Mouse (Mus musculus): ENCODE results near the gene Il17re. TPM values are rescaled to one million over a fixed set of nuclear protein-coding genes. Genes with fewer than 3 reads are reported as not detected.
A peak's percentile ranks its signal among the peaks of the same experiment; 100 is the strongest.

The Il17re gene
- polyA plus RNA-seq, 1 experiment from 2014 or later, result 12.0 TPM

DNA sequence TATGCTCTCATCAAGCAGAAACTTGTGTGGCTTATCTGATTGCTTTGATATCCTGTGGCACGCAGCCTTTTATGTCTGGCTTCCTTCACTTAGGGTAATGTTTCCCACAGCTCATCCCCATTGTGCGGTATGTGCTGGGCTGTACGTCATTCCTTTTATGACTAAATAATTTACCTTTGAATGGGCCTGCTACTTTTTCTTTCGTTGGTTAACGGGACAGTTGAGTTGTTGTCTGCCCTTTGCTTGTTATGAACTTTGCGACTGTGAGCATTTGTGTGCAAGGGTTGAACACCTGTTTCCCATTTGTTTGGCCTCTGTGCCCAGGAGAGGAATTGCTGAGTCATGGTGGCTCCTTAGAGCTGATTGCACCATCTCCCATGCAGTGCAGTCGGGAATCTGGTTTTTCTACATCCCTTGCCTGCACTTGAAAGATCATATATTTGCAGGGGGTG, 28.9 kb downstream of the Il17re start:
- Histone ChIP-seq H3K4me1 (ENCODE audit: insufficient read depth) (no peaks in the 10 kb centered on the region), H3K4me2 (no peak overlapping the region), H3K9ac (no peak overlapping the region), H3K9me3 (ENCODE audit: low read depth, low read length) (no peaks in the 10 kb centered on the region), H3K36me3 (ENCODE audit: insufficient read depth) (0 out of 2 replicates have a peak, but pooled peaks cover 3% of the 10 kb centered on the region), H3K4me3 (ENCODE audit: low read depth, low read length) (no peak overlapping the region), H3K27ac (ENCODE audit: low read depth) (no peak overlapping the region), H3K27me3 (ENCODE audit: insufficient read depth, low read length) (peaks cover 8% of the 10 kb centered on the region)
- ATAC-seq (ENCODE audit: insufficient read depth) (no peak), DNase-seq (peak; percentile 52)
- no peak for TF ChIP-seq CTCF (IDR thresholded peaks at IDR 0.05; ENCODE audit: low read depth)
- WGBS, result 47% methylated on average over 7 of the region's 7 CpGs

DNA sequence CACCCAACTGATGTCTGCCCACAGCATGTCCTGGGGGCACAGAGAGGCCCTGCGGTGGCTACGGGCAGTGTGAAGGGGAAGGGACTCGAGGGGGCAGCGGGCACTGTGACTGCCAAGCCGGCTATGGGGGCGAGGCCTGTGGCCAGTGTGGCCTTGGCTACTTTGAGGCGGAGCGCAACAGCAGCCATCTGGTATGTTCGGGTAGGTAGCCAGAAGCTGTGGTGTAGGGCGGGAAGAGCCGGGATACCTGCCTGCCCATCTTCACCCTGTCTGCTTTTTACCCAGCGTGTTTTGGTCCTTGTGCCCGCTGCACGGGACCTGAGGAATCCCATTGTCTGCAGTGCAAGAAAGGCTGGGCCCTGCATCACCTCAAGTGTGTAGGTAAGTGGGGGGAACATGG, 31.1 kb downstream of the Il17re start:
- Histone ChIP-seq H3K4me2 (no peak overlapping the region), H3K9me3 (ENCODE audit: low read depth, low read length) (no peaks in the 10 kb centered on the region), H3K27ac (ENCODE audit: low read depth) (no peak overlapping the region), H3K4me3 (ENCODE audit: low read depth, low read length) (no peak overlapping the region), H3K4me1 (ENCODE audit: insufficient read depth) (no peaks in the 10 kb centered on the region), H3K36me3 (ENCODE audit: insufficient read depth) (0 out of 2 replicates have a peak, but pooled peaks cover 3% of the 10 kb centered on the region), H3K27me3 (ENCODE audit: insufficient read depth, low read length) (0 out of 2 replicates have a peak, but pooled peaks cover 2% of the 10 kb centered on the region), H3K9ac (no peak overlapping the region)
- ATAC-seq (ENCODE audit: insufficient read depth) (no peak), DNase-seq (no peak)
- 89% methylated on average over 14 of the region's 14 CpGs for WGBS
- TF ChIP-seq CTCF (IDR thresholded peaks at IDR 0.05; ENCODE audit: low read depth), result no peak

- H3K4me1 ChIP-seq (ENCODE audit: insufficient read depth), result no peaks in the 10 kb centered on the region
- H3K4me3 ChIP-seq (ENCODE audit: low read depth, low read length), result no peak overlapping the region
- no peak overlapping the region for H3K27ac ChIP-seq (ENCODE audit: low read depth)
- no peak for ATAC-seq (ENCODE audit: insufficient read depth)
- H3K36me3 ChIP-seq (ENCODE audit: insufficient read depth), result 0 out of 2 replicates have a peak, but pooled peaks cover 3% of the 10 kb centered on the region
- H3K9ac ChIP-seq, result no peak overlapping the region
- no peak for DNase-seq
- no peaks in the 10 kb centered on the region for H3K9me3 ChIP-seq (ENCODE audit: low read depth, low read length)
- TF ChIP-seq CTCF (IDR thresholded peaks at IDR 0.05; ENCODE audit: low read depth), result no peak
- H3K27me3 ChIP-seq (ENCODE audit: insufficient read depth, low read length), result peaks cover 20% of the 10 kb centered on the region
- WGBS, result 68% methylated on average over 24 of the region's 24 CpGs
- H3K4me2 ChIP-seq, result no peak overlapping the region
These were observed 34.0 kb downstream of the Il17re start for GRCm38 (mm10) chr6:113492101-113492864.

GRCm38 (mm10) chr6:113494258-113494788, 36.0 kb downstream of the Il17re start:
- no peak overlapping the region for H3K27ac ChIP-seq (ENCODE audit: low read depth)
- peak; percentile 87 for ATAC-seq (ENCODE audit: insufficient read depth)
- peaks cover 20% of the 10 kb centered on the region for H3K27me3 ChIP-seq (ENCODE audit: insufficient read depth, low read length)
- H3K4me2 ChIP-seq, result peak overlapping the region; percentile 70
- under 1% methylated on average over 54 of the region's 54 CpGs for WGBS
- no peaks in the 10 kb centered on the region for H3K36me3 ChIP-seq (ENCODE audit: insufficient read depth)
- H3K4me3 ChIP-seq (ENCODE audit: low read depth, low read length), result peak overlapping the region; percentile 44
- no peaks in the 10 kb centered on the region for H3K4me1 ChIP-seq (ENCODE audit: insufficient read depth)
- H3K9me3 ChIP-seq (ENCODE audit: low read depth, low read length), result no peaks in the 10 kb centered on the region
- peak; percentile 63 for TF ChIP-seq CTCF (IDR thresholded peaks at IDR 0.05; ENCODE audit: low read depth)
- peak; percentile 82 for DNase-seq
- peak overlapping the region; percentile 41 for H3K9ac ChIP-seq

- Histone ChIP-seq H3K4me2 (peak overlapping the region; percentile 70), H3K4me1 (ENCODE audit: insufficient read depth) (no peaks in the 10 kb centered on the region), H3K27me3 (ENCODE audit: insufficient read depth, low read length) (peaks cover 22% of the 10 kb centered on the region), H3K27ac (ENCODE audit: low read depth) (no peak overlapping the region), H3K4me3 (ENCODE audit: low read depth, low read length) (peak overlapping the region; percentile 44), H3K9ac (no peak overlapping the region), H3K36me3 (ENCODE audit: insufficient read depth) (no peaks in the 10 kb centered on the region), H3K9me3 (ENCODE audit: low read depth, low read length) (no peaks in the 10 kb centered on the region)
- ATAC-seq (ENCODE audit: insufficient read depth), result peak; percentile 4; the same call in 1 of the 2 replicates
- TF ChIP-seq CTCF (IDR thresholded peaks at IDR 0.05; ENCODE audit: low read depth), result no peak
- 34% methylated on average over 28 of the region's 28 CpGs for whole genome bisulfite sequencing
- no peak for DNase-seq
These were observed 36.9 kb downstream of the Il17re start for GRCm38 (mm10) chr6:113495071-113495675.

DNA sequence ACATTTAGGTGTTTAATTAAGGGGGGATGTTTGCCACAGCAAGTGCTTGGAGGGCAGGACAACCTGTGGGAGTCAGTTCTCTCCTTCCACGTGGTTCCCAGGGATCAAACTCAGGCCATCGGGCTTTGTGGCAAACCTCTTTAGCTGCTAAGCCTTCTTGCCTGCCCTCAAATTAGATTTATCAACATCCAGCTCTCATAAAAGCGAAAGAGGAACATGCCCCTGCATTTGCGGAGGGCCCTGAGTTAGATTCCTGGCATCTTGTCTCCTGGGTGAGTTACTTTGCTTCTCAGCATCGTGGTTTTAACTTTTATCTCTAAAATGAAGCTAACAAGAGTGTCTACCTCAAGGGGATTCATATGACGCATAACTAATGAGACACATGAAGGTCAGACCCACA, 41.1 kb downstream of the Il17re start:
- ATAC-seq (ENCODE audit: insufficient read depth) (no peak), DNase-seq (no peak)
- Histone ChIP-seq H3K27me3 (ENCODE audit: insufficient read depth, low read length) (peaks cover 45% of the 10 kb centered on the region), H3K4me2 (no peak overlapping the region), H3K27ac (ENCODE audit: low read depth) (no peak overlapping the region), H3K4me1 (ENCODE audit: insufficient read depth) (no peaks in the 10 kb centered on the region), H3K9ac (no peak overlapping the region), H3K9me3 (ENCODE audit: low read depth, low read length) (no peaks in the 10 kb centered on the region), H3K36me3 (ENCODE audit: insufficient read depth) (no peaks in the 10 kb centered on the region), H3K4me3 (ENCODE audit: low read depth, low read length) (no peak overlapping the region)
- TF ChIP-seq CTCF (IDR thresholded peaks at IDR 0.05; ENCODE audit: low read depth), result no peak
- WGBS, result 70% methylated on average over 6 of the region's 6 CpGs

Measured in lung, embryonic 14.5 days (tissue).